Mouse (Mus musculus) kidney, postnatal 36 days (tissue): ENCODE results near the gene Trpd52l3.
"Not testable (repeated sequence)": the region's sequence is repeated elsewhere in the genome, so short reads cannot be mapped to it uniquely, and the experiment has no call there.

ENCODE experiments used
- DNase-seq, 2 experiments: peaks; one replicate each; pipeline ENCODE4 v3.0.0; 2021 to 2022; ENCODE audit warnings: mixed read lengths in 2 of 2

The Trpd52l3 gene

GRCm38 (mm10) chr19:30003621-30004020, at the start of gene Trpd52l3:
Gene Trpd52l3 (plus strand): TSS chr19:30003790.
- no peak for DNase-seq

- DNase-seq, result no peak
These were observed 49.8 kb upstream of the Trpd52l3 start for GRCm38 (mm10) chr19:29953833-29954232.

GRCm38 (mm10) chr19:29955454-29955853, 48.1 kb upstream of the Trpd52l3 start:
- no peak for DNase-seq

- no peak for DNase-seq
These were observed 42.7 kb upstream of the Trpd52l3 start for GRCm38 (mm10) chr19:29960906-29961305.

GRCm38 (mm10) chr19:29961842-29962241, 41.7 kb upstream of the Trpd52l3 start:
- DNase-seq, result no peak

GRCm38 (mm10) chr19:29963598-29964092, 39.9 kb upstream of the Trpd52l3 start:
- no peak for DNase-seq

GRCm38 (mm10) chr19:29967960-29968359, 35.6 kb upstream of the Trpd52l3 start:
- DNase-seq, result peak in 1 of 2 experiments; percentile 40

GRCm38 (mm10) chr19:29973396-29973795, 30.2 kb upstream of the Trpd52l3 start:
- no peak for DNase-seq

- peak; percentile 51 to 53 for DNase-seq
These were observed 24.7 kb upstream of the Trpd52l3 start for GRCm38 (mm10) chr19:29978847-29979246.

- no peak for DNase-seq
These were observed 24.0 kb upstream of the Trpd52l3 start for GRCm38 (mm10) chr19:29979452-29980089.

- peak; percentile 94 for DNase-seq
These were observed 19.2 kb upstream of the Trpd52l3 start for GRCm38 (mm10) chr19:29984208-29985005.

GRCm38 (mm10) chr19:29986464-29987091, 17.0 kb upstream of the Trpd52l3 start:
- no peak for DNase-seq

GRCm38 (mm10) chr19:30000406-30001365, 2.9 kb upstream of the Trpd52l3 start:
- no peak for DNase-seq

- DNase-seq, result no peak
These were observed 2.0 kb upstream of the Trpd52l3 start for GRCm38 (mm10) chr19:30001550-30001949.

- DNase-seq, result no peak
These were observed 2.8 kb downstream of the Trpd52l3 start for GRCm38 (mm10) chr19:30006371-30006770.

- DNase-seq, result no peak
These were observed 7.1 kb downstream of the Trpd52l3 start for GRCm38 (mm10) chr19:30010520-30011296.

- DNase-seq, result no peak
These were observed 10.7 kb downstream of the Trpd52l3 start for GRCm38 (mm10) chr19:30014331-30014730.

GRCm38 (mm10) chr19:30016156-30016555, 12.6 kb downstream of the Trpd52l3 start:
- DNase-seq, result peak; percentile 31 to 59

- DNase-seq, result not testable (repeated sequence)
These were observed 19.8 kb downstream of the Trpd52l3 start for GRCm38 (mm10) chr19:30023419-30023818.

- DNase-seq, result no peak
These were observed 25.6 kb downstream of the Trpd52l3 start for GRCm38 (mm10) chr19:30029002-30029710.
